Mouse (Mus musculus) olfactory bulb, adult 2 months (tissue): ENCODE measurements around the gene Cabs1. TPM values are rescaled to one million over a fixed set of nuclear protein-coding genes. Genes with fewer than 3 reads are reported as not detected.

Source experiments
- H3K27ac ChIP-seq: fragments of 200-500 bp; 2 replicates; pipeline ENCODE4 v1.5.1; 2012; ENCODE audit warnings: low read depth, low read length; ENCODE audit not compliant: insufficient read depth
- H3K4me1 ChIP-seq: fragments of 200-500 bp; 2 replicates; pipeline ENCODE4 v1.6.1; 2012; ENCODE audit warnings: low read length; ENCODE audit not compliant: control insufficient read depth, insufficient read depth
- H3K4me3 ChIP-seq: fragments of 200-500 bp; 2 replicates; pipeline ENCODE4 v1.5.1; 2012; ENCODE audit warnings: mild to moderate bottlenecking, low read depth, low read length, moderate library complexity; ENCODE audit not compliant: insufficient read depth
- CTCF ChIP-seq: fragments of 200-500 bp; IDR thresholded peaks from 2 replicates; pipeline ENCODE4 v1.5.1; 2012; ENCODE audit warnings: low read depth, mild to moderate bottlenecking, low read length, moderate library complexity; ENCODE audit not compliant: insufficient read depth
- POLR2A ChIP-seq: fragments of 200-500 bp; IDR thresholded peaks from 2 replicates; pipeline ENCODE4 v1.6.1; 2012; ENCODE audit warnings: mild to moderate bottlenecking, low read depth, low read length, moderate library complexity; ENCODE audit not compliant: insufficient read depth
- WGBS: fragments of 180-500 bp; shearing (Covaris S2); methylation state at CpG from one replicate; pipeline ENCODE4 v1.1.7; 2018; 5-methylcytosine and 5-hydroxymethylcytosine counted together
- polyA plus RNA-seq: library from polyadenylated mRNA; stranded (reverse); fragments of >200 nt; gene quantifications from 2 replicates; pipeline ENCODE4 v1.2.4, GENCODE M21; 2012; ENCODE audit warnings: low replicate concordance; ENCODE audit not compliant: missing spikeins, insufficient read depth, insufficient read length

Cabs1 gene
- not detected in 2 replicates for polyA plus RNA-seq

DNA sequence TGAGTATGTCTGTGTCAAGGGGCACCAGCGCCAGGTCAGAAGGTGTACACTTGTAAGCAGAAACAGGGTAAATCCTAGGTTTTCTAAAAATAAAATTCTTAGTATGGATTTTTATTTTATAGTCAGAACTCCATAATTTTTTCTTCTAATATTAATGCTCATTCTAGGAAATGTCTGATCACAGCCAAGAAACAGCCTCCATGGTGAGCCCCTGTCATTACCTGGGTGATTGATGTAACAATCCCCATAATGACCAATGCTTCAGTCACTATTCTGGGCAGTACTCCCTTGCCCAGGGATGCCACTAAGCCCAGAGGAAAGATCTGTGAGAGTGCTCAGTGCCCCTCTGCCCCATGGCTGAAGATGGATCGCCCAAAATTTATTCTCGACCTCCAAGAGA lies at the start of gene Cabs1:
Gene Cabs1 (plus strand): TSS at position 301 of the 400 bp plus-strand sequence.
- 85% methylated on average over 3 of the region's 3 CpGs for WGBS
- H3K4me1 ChIP-seq = no peaks in the 10 kb centered on the region
- TF ChIP-seq POLR2A (no peak), CTCF (no peak)
- no peak within 1 kb of the TSS for H3K27ac ChIP-seq
- no peak within 1 kb of the TSS for H3K4me3 ChIP-seq

DNA sequence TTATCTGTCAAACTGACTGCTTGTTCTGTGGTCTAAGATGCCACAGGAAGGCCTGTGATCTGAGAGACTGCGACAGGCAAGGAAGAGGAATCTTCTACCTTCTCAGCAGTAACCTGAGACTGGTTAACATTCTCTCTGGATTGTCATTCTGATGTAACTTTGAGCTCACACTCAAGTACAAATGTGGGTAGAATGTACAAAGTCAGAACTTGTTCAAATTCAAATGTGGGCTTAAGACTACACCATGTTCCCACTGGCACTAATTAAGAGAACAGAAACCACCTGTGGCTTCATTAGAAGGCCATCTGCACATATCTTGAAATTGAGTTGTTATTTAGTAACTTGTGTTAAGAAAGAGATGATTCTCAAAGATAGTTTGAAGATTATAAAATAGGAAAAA lies 47.6 kb upstream of the Cabs1 start:
- 63% methylated on average over 1 of the region's 1 CpGs for WGBS
- Histone ChIP-seq H3K4me3 (no peak overlapping the region), H3K27ac (no peak overlapping the region), H3K4me1 (no peaks in the 10 kb centered on the region)
- TF ChIP-seq CTCF (no peak), POLR2A (no peak)

DNA sequence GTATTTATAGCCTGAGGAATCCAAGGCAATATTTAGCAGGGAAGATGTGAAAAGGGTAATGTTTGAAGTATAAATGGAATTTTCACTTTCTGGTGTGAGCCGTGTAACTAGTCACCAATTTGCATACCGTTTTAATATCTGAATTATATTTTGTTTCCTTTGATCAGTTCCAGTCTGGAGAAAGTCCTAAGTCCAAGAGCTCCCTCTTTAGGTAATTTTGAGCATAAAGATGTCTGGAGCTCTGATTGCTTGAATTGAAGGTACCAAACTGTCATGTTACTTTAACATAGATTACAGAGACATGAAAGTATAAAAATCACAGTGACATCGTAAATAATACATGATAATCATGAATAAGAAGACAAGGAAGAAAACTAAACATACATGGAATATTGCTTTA lies 38.5 kb upstream of the Cabs1 start:
- TF ChIP-seq CTCF (no peak), POLR2A (no peak)
- Histone ChIP-seq H3K4me3 (no peak overlapping the region), H3K27ac (no peak overlapping the region), H3K4me1 (no peaks in the 10 kb centered on the region)
- WGBS = 29% methylated on average over 3 of the region's 3 CpGs

- Histone ChIP-seq H3K27ac (no peak overlapping the region), H3K4me3 (no peak overlapping the region), H3K4me1 (no peaks in the 10 kb centered on the region)
- TF ChIP-seq POLR2A (no peak), CTCF (no peak)
Measured at GRCm38 (mm10) chr5:87942515-87942914, 36.7 kb upstream of the Cabs1 start.

DNA sequence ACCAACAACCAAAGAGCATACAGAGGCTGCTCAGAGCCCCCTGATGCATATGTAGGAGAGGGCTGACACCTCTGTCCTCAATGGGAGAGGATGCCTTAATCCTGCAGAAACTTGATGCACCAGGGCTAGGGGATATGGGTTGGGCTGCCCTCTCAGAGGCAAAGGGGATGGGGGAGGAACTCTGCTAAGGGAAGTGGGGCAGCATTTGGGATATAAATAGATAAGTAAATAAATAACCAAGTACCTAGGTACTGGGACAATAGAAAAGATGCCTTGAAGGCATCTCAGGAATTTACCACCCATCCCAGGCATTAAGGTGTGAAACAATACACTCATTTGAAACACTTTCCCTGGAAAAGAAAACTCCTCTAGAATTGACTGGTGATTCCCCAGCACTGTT lies 27.4 kb upstream of the Cabs1 start:
- H3K27ac ChIP-seq = no peak overlapping the region
- no peaks in the 10 kb centered on the region for H3K4me1 ChIP-seq
- no peak for TF ChIP-seq POLR2A
- TF ChIP-seq CTCF = no peak
- H3K4me3 ChIP-seq = no peak overlapping the region

GRCm38 (mm10) chr5:87969201-87969600 lies 10.0 kb upstream of the Cabs1 start, which contains the start of the genes 2310003L06Rik and Gm28434:
2310003L06Rik (plus strand) TSS chr5:87969459.
Gm28434 (plus strand) TSS chr5:87969517.
- 46% methylated on average over 2 of the region's 2 CpGs for WGBS
- TF ChIP-seq POLR2A (no peak), CTCF (no peak)
- H3K4me1 ChIP-seq = no peaks in the 10 kb centered on the region
- H3K27ac ChIP-seq = no peak within 1 kb of the TSS
- no peak within 1 kb of the TSS for H3K4me3 ChIP-seq

- Histone ChIP-seq H3K4me1 (no peaks in the 10 kb centered on the region), H3K27ac (no peak overlapping the region), H3K4me3 (no peak overlapping the region)
- 60% methylated on average over 3 of the region's 3 CpGs for WGBS
- TF ChIP-seq CTCF (no peak), POLR2A (no peak)
Measured at GRCm38 (mm10) chr5:87982468-87983214, 3.4 kb downstream of the Cabs1 start.

- WGBS = 87% methylated on average over 3 of the region's 3 CpGs
- TF ChIP-seq POLR2A (no peak), CTCF (no peak)
- Histone ChIP-seq H3K4me1 (no peaks in the 10 kb centered on the region), H3K27ac (no peak within 1 kb of the TSS), H3K4me3 (no peak within 1 kb of the TSS)
Measured at GRCm38 (mm10) chr5:88002249-88002648, 23.0 kb downstream of the Cabs1 start, which contains the start of gene Smr3a. Smr3a (plus strand) TSS chr5:88002549.

DNA sequence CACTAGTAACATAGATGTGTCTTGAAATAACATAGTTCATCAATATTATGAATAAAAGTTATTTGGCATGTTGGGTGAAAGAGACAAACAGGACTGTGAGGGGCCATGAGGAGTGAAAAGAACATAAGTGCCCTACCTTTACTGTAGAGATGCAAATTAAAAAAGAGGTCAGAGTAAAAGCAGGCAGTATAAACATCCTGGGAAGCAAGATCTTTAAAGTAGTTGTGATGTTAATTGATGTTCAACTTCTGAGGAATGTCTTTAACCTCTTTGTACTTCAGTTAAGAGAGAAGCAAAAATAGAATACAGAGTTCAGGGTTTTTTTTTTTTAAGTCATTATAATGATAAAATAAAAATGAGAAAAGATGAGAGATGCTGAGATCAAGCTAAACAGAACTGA lies 26.0 kb downstream of the Cabs1 start:
- TF ChIP-seq POLR2A (no peak), CTCF (no peak)
- H3K4me1 ChIP-seq = no peaks in the 10 kb centered on the region
- H3K27ac ChIP-seq = no peak overlapping the region
- H3K4me3 ChIP-seq = no peak overlapping the region

Other genes starting within 250 kb of the Cabs1 start
- not detected in 2 replicates for gene Csn1s2a, start 204.9 kb upstream of the Cabs1 start, polyA plus RNA-seq
- gene Csn1s2b, start 171.4 kb upstream of the Cabs1 start, polyA plus RNA-seq = not detected in 2 replicates
- gene Prr27, start 153.8 kb upstream of the Cabs1 start, polyA plus RNA-seq = not detected in 2 replicates
- not detected in 2 replicates for gene Odam, start 94.4 kb upstream of the Cabs1 start, polyA plus RNA-seq
- gene Csn3, start 53.9 kb upstream of the Cabs1 start, polyA plus RNA-seq = not detected in 2 replicates
- not detected in 2 replicates for gene 2310003L06Rik, start 10.0 kb upstream of the Cabs1 start, polyA plus RNA-seq
- not detected in 2 replicates for gene Gm28434, start 9.9 kb upstream of the Cabs1 start, polyA plus RNA-seq
- not detected in 2 replicates for gene Smr3a, start 23.1 kb downstream of the Cabs1 start, polyA plus RNA-seq
- not detected in 2 replicates for gene Smr2, start 107.1 kb downstream of the Cabs1 start, polyA plus RNA-seq
- gene Gm11116, start 132.1 kb downstream of the Cabs1 start, polyA plus RNA-seq = not detected in 2 replicates
- gene Gm11115, start 174.7 kb downstream of the Cabs1 start, polyA plus RNA-seq = not detected in 2 replicates